Mouse (Mus musculus) heart, adult 8-10 months (tissue): ENCODE data around the gene Tmem141. TPM values are rescaled to one million over a fixed set of nuclear protein-coding genes. Genes with fewer than 3 reads are reported as not detected.

Experiments
- DNase-seq: peaks from one replicate; pipeline ENCODE4 v3.0.0; 2022; ENCODE audit warnings: low spot score
- total RNA-seq, 4 experiments: library from RNA; stranded (reverse); gene quantifications; 2 replicates each; pipeline ENCODE4 v1.2.4; 2022

The Tmem141 gene
- 10 to 100 TPM; 32.0 to 42.2 (median 38.6) TPM for total RNA-seq

- DNase-seq: peak; percentile 83
Observed at GRCm38 (mm10) chr2:25621229-25622200, at the start of gene Tmem141. Gene Tmem141 (minus strand): TSS chr2:25622005.

GRCm38 (mm10) chr2:25666516-25666915 is 44.7 kb upstream of the Tmem141 start:
- DNase-seq: no peak

GRCm38 (mm10) chr2:25664125-25664524 is 42.3 kb upstream of the Tmem141 start:
- no peak for DNase-seq

GRCm38 (mm10) chr2:25663511-25663910 is 41.7 kb upstream of the Tmem141 start:
- DNase-seq: peak; percentile 33

- no peak for DNase-seq
Observed at GRCm38 (mm10) chr2:25661245-25661970, 39.6 kb upstream of the Tmem141 start.

DNA sequence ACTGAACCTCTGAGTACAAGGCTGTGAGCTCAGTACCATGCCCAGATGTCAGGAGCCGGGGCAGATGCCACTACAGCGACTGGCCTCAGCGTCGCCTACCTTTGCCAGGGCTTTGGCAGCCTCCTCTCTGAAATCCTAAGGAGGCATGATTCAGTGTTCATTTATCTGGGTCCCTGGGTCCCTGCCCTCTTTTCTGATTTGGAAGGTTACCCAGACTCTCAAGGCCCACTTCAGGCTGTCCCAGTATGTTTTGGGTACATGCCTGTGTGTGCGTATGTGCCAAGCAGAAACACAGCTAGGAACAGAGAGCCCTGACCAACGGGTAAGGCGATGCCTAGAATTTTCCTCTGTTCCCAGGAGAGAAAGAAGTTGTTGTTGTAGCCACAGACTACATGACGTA is 38.5 kb upstream of the Tmem141 start:
- DNase-seq: peak; percentile 22

GRCm38 (mm10) chr2:25657652-25658051 is 35.8 kb upstream of the Tmem141 start, which contains the start of gene Lcn5:
Gene Lcn5 (plus strand): TSS chr2:25657952.
- DNase-seq: no peak

DNA sequence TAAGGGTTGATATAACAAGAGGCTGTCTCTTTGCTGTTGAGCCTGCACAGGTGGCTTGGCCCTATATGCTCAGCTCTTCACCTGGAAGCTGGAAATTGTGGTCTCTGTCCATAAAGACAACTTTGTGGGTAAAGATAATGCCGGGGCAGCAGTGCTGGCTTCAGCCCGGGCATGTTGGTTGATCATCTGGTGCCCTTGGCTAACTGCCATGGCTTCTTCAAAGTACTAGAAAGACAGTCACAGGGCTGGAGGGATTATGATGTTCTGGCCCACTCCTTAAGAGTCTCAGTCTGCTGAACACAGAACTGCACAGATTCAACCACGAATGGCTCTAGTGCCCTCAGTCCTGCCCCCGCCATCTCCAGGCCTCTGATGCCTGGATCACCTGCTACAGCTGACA is 35.4 kb upstream of the Tmem141 start:
- no peak for DNase-seq

DNA sequence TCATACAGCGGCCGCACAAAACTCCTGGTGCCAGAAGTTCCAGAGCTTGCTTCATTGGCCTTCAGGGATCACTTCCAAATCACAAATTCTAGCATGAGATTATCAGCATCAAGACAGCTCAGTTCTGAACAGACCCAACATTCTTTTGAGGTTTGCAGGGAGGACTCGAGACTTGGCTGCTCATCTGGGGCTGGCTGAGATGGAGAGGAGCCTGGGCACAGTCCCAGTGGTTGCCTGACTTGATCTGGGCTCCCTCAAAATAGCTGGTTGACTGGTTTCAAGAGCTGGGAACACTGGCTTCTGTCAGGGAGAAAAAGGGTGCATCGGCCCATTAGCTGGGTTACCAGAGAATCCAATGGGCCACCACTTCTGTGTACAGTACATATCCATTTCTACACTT is 34.9 kb upstream of the Tmem141 start:
- peak; percentile 37 for DNase-seq

- DNase-seq: no peak
Observed at GRCm38 (mm10) chr2:25654502-25654901, 32.7 kb upstream of the Tmem141 start.

- DNase-seq: no peak
Observed at GRCm38 (mm10) chr2:25652902-25653301, 31.1 kb upstream of the Tmem141 start, which contains the start of gene Lcn8. Gene Lcn8 (plus strand): TSS chr2:25653120.

DNA sequence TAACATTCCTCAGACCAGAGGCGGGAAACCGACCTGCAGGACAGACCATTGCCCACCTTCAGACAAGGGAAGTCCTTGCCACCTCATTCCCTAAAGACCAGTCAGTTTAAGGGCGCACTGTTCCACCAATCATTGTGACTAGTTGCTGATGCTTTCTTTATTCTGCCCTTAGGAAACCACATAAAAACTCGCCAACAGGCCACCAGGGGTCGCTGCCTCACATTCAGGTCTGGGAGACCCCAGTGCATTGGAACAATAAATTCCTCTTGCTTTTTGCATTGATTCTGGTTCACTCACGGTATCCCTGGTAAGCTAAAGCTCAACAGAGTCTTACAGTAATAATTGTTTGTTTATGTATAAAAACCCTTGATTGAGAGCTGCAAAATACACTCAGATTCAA is 18.1 kb upstream of the Tmem141 start:
- no peak for DNase-seq

- DNase-seq: no peak
Observed at GRCm38 (mm10) chr2:25634046-25634445, 12.2 kb upstream of the Tmem141 start.

DNA sequence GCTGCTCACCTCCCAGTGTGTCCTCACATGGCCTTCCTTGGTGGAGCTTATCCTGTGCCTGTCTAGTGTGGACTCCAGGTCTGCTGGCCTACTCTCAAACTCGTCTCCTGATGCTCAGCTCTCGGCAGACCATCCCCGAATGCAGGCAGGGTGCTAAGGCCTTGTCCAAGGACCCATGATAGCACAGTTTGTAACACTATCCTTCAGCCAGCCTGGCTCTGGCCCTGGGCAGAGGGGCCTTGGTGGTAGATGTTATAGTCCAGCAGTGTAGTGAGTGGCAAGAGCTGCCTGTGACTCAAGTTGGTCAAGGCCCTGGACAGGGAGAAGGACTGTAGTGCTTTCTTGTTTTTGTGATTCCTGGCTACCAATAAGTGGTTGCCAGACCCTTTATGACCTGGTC is 11.8 kb upstream of the Tmem141 start:
- DNase-seq: no peak

- peak; percentile 21 for DNase-seq
Observed at GRCm38 (mm10) chr2:25628738-25629137, 6.9 kb upstream of the Tmem141 start.

GRCm38 (mm10) chr2:25627811-25628210 is 6.0 kb upstream of the Tmem141 start, which contains the start of gene Fcna:
Gene Fcna (minus strand): TSS chr2:25628030.
- no peak for DNase-seq

GRCm38 (mm10) chr2:25625986-25626385 is 4.2 kb upstream of the Tmem141 start:
- no peak for DNase-seq

- no peak for DNase-seq
Observed at GRCm38 (mm10) chr2:25620852-25621228, 965 bp downstream of the Tmem141 start.

GRCm38 (mm10) chr2:25620386-25620785 is 1.4 kb downstream of the Tmem141 start:
- DNase-seq: no peak

DNA sequence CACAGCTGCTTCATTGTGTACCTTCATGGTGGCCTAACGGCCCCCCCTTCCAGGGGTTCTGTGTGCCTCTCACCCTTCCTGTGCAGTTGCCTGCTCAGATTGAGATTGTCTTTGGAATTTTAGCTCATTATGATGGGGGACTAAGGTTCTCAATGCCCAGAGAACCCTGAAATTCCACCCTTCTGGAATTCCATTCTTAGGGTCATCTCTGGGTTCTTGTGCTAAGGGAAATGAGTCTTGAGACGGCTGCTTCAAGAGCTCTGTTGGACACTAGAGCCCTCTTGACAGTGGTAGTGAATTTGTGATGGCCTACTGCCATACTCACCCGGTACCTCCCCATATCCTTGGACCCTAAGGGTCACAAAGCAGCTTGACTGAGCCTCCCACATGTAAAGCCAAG is 4.2 kb downstream of the Tmem141 start, which contains the start of gene Ccdc183:
Gene Ccdc183 (minus strand): TSS at position 101 of the 400 bp plus-strand sequence.
- DNase-seq: no peak

- no peak for DNase-seq
Observed at GRCm38 (mm10) chr2:25616398-25616797, 5.4 kb downstream of the Tmem141 start.

GRCm38 (mm10) chr2:25608671-25609070 is 13.1 kb downstream of the Tmem141 start:
- DNase-seq: no peak
